Mouse (Mus musculus): Measurements from ENCODE around the gene Shc4.
A peak's percentile ranks its signal among the peaks of the same experiment; 100 is the strongest.

The Shc4 gene

GRCm38 (mm10) chr2:125724086-125724430 lies at the start of gene Shc4:
Gene Shc4, minus strand, starts transcription at chr2:125724148.
- DNase-seq = no peak

- no peak for DNase-seq
Measured at GRCm38 (mm10) chr2:125765029-125765428, 41.1 kb upstream of the Shc4 start.

- no peak for DNase-seq
Measured at GRCm38 (mm10) chr2:125764531-125764930, 40.6 kb upstream of the Shc4 start.

GRCm38 (mm10) chr2:125749330-125749729 lies 25.4 kb upstream of the Shc4 start:
- DNase-seq = no peak

- no peak for DNase-seq
Measured at GRCm38 (mm10) chr2:125739338-125739737, 15.4 kb upstream of the Shc4 start.

GRCm38 (mm10) chr2:125738718-125739117 lies 14.8 kb upstream of the Shc4 start:
- DNase-seq = no peak

GRCm38 (mm10) chr2:125736025-125736343 lies 12.0 kb upstream of the Shc4 start:
- no peak for DNase-seq

- DNase-seq = peak; percentile 21
Measured at GRCm38 (mm10) chr2:125735333-125736024, 11.5 kb upstream of the Shc4 start.

GRCm38 (mm10) chr2:125734741-125735140 lies 10.8 kb upstream of the Shc4 start:
- DNase-seq = no peak

GRCm38 (mm10) chr2:125731763-125732560 lies 8.0 kb upstream of the Shc4 start:
- DNase-seq = peak; percentile 92

- DNase-seq = peak; percentile 56
Measured at GRCm38 (mm10) chr2:125724546-125725114, 682 bp upstream of the Shc4 start.

- peak; percentile 44 for DNase-seq
Measured at GRCm38 (mm10) chr2:125723408-125724085, 401 bp downstream of the Shc4 start.

GRCm38 (mm10) chr2:125723086-125723407 lies 901 bp downstream of the Shc4 start:
- DNase-seq = no peak

GRCm38 (mm10) chr2:125716599-125716998 lies 7.3 kb downstream of the Shc4 start:
- DNase-seq = no peak

- DNase-seq = no peak
Measured at GRCm38 (mm10) chr2:125706510-125706921, 17.4 kb downstream of the Shc4 start.

- DNase-seq = no peak
Measured at GRCm38 (mm10) chr2:125704907-125705631, 18.9 kb downstream of the Shc4 start.

GRCm38 (mm10) chr2:125702851-125703250 lies 21.1 kb downstream of the Shc4 start:
- no peak for DNase-seq

- no peak for DNase-seq
Measured at GRCm38 (mm10) chr2:125701606-125702005, 22.3 kb downstream of the Shc4 start.

GRCm38 (mm10) chr2:125696219-125696618 lies 27.7 kb downstream of the Shc4 start:
- no peak for DNase-seq

- DNase-seq = no peak
Measured at GRCm38 (mm10) chr2:125694798-125695197, 29.1 kb downstream of the Shc4 start.

- peak; percentile 22 for DNase-seq
Measured at GRCm38 (mm10) chr2:125692010-125692409, 31.9 kb downstream of the Shc4 start.

GRCm38 (mm10) chr2:125685441-125686150 lies 38.4 kb downstream of the Shc4 start:
- DNase-seq = no peak
